Mouse (Mus musculus) embryo, embryonic 10.5 days (tissue): ENCODE data around the gene Map3k1.

Source experiments
- DNase-seq: peaks from one replicate; pipeline ENCODE4 v3.0.0-alpha.2; 2015; ENCODE audit warnings: low spot score

Gene Map3k1

GRCm38 (mm10) chr13:111812647-111813046 lies 3.9 kb upstream of the Map3k1 start:
- DNase-seq, result no peak

- no peak for DNase-seq
These were observed 2.3 kb upstream of the Map3k1 start for GRCm38 (mm10) chr13:111810998-111811628.

DNA sequence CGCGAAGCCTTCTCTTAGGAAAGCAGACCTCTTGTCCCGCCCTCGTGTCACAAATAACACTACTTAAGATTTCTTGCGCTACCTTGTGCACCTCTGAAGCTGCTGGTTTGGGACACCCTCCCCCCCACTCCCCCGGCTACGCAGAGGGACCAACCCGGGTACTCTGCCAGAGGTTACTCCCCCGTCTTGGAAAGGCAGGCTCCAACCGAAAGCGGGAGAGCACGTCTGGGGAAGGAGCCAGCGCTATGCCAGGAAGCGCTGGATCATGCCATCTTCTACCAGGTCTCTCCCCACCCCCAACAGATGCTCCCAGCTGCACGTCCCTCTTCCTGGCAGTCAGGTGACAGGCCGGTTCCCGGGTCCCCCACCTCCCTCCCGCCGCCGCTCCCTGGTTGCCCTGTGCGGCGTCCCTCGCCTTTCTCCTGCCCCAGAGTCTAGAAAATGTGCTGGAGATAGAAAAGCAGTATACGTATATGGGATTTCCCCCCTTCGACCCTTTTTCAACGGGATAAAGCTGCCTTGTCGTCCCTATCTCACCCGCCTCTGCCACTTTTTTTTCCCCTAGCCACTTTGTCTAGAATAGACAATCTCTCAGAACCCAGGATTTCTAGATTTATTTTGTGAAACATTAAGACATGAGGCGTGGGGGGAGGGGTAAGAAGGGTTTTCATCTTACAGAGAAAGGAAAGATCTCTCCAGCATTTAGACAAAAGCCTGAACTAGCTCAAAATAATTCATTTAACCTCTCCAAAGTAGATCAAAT lies 854 bp upstream of the Map3k1 start:
- peak; percentile 67 for DNase-seq

GRCm38 (mm10) chr13:111808387-111808636 lies 481 bp downstream of the Map3k1 start:
- no peak for DNase-seq

DNA sequence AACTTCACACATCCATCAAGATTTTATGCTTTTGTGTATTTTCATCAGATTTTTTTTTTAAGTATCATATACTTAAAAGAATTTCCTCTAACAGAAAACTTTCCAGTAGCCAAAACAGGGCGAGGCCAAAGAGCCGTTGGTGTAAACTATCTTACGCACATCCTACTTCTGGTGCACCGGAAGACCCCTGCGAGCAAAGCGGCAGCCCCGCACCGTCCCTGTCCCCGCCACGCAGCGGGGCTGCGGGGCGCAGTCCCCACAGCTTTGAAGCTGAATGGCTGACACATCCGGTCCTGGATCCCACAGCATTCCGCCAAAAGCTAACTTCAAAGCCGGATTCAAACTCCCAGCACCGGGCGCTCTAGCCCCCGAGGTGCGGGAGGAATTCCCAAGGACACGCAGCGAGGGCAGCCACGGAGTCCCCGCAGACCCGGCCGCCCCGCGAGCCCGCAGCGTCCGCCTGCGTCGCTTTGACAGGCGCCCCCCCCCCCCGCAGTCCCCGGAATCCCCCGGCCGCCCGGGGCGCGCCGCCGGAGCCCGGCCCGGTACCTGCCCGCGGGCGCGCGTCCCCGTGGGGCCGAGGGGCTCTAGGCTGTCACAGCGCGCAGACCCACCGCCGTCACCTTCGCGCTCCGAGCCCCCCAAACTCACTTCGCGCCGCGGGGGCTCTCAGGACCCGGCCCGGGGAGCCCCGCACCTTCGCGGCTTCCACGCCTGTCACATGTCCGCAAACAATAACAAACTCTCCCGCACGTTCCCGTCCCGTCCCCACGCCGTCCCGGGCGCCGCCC lies 1.0 kb downstream of the Map3k1 start:
- peak; percentile 55 for DNase-seq

DNA sequence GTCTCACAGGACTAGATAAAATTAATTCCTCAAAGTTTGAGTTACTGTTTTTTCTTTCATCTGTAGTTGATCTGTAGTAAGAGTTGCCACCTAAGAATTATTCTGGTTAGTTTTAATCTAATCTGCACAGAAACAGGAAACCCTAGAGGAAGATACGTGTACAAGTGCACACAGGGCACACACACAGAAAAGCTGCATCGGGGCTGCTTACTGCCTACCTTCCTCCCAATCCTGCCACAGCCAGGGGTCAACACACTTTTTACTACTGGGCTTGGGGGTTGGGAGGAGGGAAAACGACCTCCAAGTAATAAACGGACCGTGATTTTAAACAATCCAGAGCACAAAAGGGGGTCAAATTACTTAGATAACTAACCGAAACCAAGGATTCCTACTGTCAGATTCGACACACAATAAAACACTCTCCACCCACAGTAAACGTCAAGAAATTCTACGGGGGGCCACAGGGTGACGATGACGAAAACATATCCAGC lies 1.6 kb downstream of the Map3k1 start:
- DNase-seq, result peak; percentile 66

- DNase-seq, result peak; percentile 66
These were observed 2.8 kb downstream of the Map3k1 start for GRCm38 (mm10) chr13:111805738-111806722.

DNA sequence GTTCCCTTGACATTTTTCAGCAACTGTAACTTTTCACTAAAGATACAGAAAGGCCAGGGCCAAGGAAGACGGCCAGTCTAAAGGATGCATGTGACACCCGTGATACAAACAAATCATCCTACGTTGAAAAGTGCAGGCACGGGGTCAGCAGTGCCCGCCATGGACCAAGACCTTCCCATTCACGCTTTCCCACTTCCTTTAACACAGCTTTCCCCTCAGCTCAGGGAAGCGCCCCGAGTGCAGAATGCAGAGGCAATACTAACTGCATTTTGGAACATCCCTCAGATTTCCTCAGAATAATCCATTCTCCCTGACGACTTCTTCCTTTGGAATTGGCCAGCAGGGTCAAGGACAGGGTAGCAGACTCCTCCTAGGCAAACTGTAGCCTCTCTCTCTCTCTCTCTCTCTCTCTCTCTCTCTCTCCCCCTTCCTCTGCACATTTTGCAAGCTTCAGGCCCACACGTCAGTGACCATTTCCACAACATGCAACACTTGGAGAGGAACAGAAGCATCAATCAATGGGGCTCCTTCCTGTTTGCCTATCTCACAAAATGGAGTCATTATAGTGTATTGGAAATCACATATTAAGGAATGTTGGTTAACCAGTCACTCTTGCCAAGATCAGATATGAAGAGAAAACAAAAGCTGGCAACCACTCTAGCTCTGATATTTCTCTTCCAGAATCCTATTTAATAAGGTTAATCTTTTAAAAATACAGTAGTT lies 3.7 kb downstream of the Map3k1 start:
- DNase-seq, result no peak

- DNase-seq, result no peak
These were observed 4.6 kb downstream of the Map3k1 start for GRCm38 (mm10) chr13:111804189-111804588.

DNA sequence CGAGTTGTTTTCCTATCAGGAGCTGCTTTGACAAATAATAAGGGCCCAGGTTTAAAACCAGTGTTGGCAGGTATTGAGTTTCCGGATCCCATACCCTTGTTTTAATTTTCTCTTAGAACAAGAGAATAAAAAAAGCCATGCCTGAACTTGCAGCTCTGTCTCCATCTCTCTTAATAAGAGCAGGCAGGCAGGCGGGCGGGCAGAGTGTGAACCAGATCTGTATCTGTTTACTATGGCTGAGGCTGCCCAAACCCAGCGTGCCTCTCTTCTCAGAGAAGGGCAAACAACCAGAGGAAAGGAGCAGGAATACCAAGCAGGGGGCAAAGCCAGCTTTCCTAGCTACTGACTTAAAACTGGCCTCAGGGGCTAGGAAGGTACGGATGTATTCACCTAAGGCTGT lies 5.3 kb downstream of the Map3k1 start:
- DNase-seq, result no peak

DNA sequence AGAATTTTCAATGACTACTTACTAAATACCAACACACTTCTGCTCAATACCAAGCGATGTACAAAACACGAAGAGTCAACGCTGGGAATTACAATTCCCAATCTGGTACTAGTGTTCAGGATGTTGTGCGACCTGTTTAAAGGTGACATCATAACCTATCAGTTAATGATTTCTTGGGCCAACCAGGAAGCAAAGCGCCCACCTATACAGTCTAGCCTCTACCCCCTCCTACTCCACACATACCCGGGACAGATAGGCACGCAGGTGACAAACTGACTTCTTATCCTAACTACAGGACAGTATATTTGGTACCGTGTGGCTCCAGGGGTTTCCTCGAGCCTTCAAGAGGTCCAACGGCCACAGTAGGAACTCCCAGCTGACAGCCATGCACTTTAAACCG lies 5.9 kb downstream of the Map3k1 start:
- DNase-seq, result no peak

DNA sequence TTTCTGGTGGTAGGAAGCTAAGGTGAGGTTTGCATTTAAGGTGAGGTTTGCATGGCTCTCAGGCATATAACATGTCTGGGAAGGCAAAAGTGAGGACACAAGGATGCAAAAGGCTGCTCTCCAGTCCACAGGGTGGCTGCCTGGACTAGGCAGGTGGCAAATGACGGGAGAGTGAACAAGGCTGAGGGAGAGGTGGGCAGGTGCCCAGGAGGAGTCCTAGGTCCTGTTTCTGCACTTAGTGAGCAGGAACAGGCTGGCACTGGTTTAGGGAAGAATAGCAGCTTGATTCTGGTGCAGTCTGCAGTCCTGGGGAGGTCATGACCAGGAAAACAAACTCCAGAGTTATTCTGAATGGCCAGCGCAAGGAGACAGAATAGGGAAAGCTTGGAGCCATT lies 6.5 kb downstream of the Map3k1 start:
- DNase-seq, result no peak

GRCm38 (mm10) chr13:111801662-111802270 lies 7.0 kb downstream of the Map3k1 start:
- DNase-seq, result no peak

GRCm38 (mm10) chr13:111800866-111801265 lies 7.9 kb downstream of the Map3k1 start:
- no peak for DNase-seq

- DNase-seq, result no peak
These were observed 10.7 kb downstream of the Map3k1 start for GRCm38 (mm10) chr13:111798044-111798443.

- peak; percentile 84 for DNase-seq
These were observed 11.8 kb downstream of the Map3k1 start for GRCm38 (mm10) chr13:111797021-111797420.

- DNase-seq, result no peak
These were observed 12.4 kb downstream of the Map3k1 start for GRCm38 (mm10) chr13:111796191-111796920.

- DNase-seq, result no peak
These were observed 15.9 kb downstream of the Map3k1 start for GRCm38 (mm10) chr13:111792975-111793287.

GRCm38 (mm10) chr13:111792130-111792974 lies 16.4 kb downstream of the Map3k1 start:
- DNase-seq, result no peak
